Mouse (Mus musculus): ENCODE measurements around the gene Mrtfa. TPM values are rescaled to one million over a fixed set of nuclear protein-coding genes. Genes with fewer than 3 reads are reported as not detected.

Gene Mrtfa
- polyA plus RNA-seq, 1 experiment from 2014 or later, result 30.6 TPM

- Histone ChIP-seq H3K9ac (no peak overlapping the region), H3K36me3 (no peaks in the 10 kb centered on the region), H3K4me1 (no peaks in the 10 kb centered on the region; the same call in 1 of the 2 replicates), H3K9me3 (replicated peaks) (no peaks in the 10 kb centered on the region), H3K27ac (no peak overlapping the region), H3K4me3 (no peak overlapping the region), H3K4me2 (replicated peaks) (no peak overlapping the region), H3K27me3 (no peaks in the 10 kb centered on the region)
- 94% methylated on average over 5 of the region's 5 CpGs for WGBS
- no peak for ATAC-seq (ENCODE audit: low FRiP score)
These were observed 121.7 kb downstream of the Mrtfa start for GRCm38 (mm10) chr15:81068641-81069381.

- no peaks in the 10 kb centered on the region for H3K27me3 ChIP-seq
- no peaks in the 10 kb centered on the region for H3K36me3 ChIP-seq
- no peak overlapping the region for H3K9ac ChIP-seq
- no peak for ATAC-seq (ENCODE audit: low FRiP score)
- WGBS, result 97% methylated on average over 3 of the region's 3 CpGs
- no peak overlapping the region for H3K4me2 ChIP-seq (replicated peaks)
- peaks cover 4% of the 10 kb centered on the region for H3K4me1 ChIP-seq
- H3K27ac ChIP-seq, result no peak overlapping the region
- H3K4me3 ChIP-seq, result no peak overlapping the region
- H3K9me3 ChIP-seq (replicated peaks), result no peaks in the 10 kb centered on the region
These were observed 122.8 kb downstream of the Mrtfa start for GRCm38 (mm10) chr15:81067761-81068160.

- Histone ChIP-seq H3K9ac (no peak overlapping the region), H3K27me3 (no peaks in the 10 kb centered on the region), H3K36me3 (no peaks in the 10 kb centered on the region), H3K4me3 (no peak overlapping the region), H3K9me3 (replicated peaks) (no peaks in the 10 kb centered on the region), H3K27ac (no peak overlapping the region), H3K4me2 (replicated peaks) (no peak overlapping the region), H3K4me1 (peaks cover 11% of the 10 kb centered on the region)
- ATAC-seq (ENCODE audit: low FRiP score), result no peak
- WGBS, result 78% methylated on average over 5 of the region's 5 CpGs
These were observed 123.6 kb downstream of the Mrtfa start for GRCm38 (mm10) chr15:81066976-81067375.

DNA sequence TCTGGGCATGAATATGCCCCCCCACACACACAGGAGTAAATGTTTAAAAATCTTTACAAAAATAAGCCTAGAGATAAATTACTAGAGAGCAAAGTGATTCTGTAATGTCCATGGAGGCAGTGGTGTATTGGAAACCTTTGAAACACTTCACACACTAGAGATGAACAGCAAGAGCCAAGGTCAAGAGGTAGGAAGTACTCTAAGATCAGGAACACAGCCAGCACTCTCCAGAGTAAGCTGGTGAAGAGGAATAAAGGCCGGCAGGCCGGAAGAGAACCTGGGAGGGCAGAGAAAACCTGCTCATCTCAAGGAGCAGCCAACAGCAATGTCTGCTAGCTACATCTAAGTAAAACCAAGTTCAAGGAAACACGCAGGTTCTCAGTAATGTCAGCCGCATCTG is 125.9 kb downstream of the Mrtfa start:
- no peak overlapping the region for H3K27ac ChIP-seq
- H3K9ac ChIP-seq, result no peak overlapping the region
- no peak overlapping the region for H3K4me3 ChIP-seq
- 97% methylated on average over 4 of the region's 4 CpGs for WGBS
- no peak for ATAC-seq (ENCODE audit: low FRiP score)
- no peaks in the 10 kb centered on the region for H3K27me3 ChIP-seq
- no peak overlapping the region for H3K4me2 ChIP-seq (replicated peaks)
- H3K4me1 ChIP-seq, result peaks cover 14% of the 10 kb centered on the region
- H3K36me3 ChIP-seq, result no peaks in the 10 kb centered on the region
- H3K9me3 ChIP-seq (replicated peaks), result no peaks in the 10 kb centered on the region

DNA sequence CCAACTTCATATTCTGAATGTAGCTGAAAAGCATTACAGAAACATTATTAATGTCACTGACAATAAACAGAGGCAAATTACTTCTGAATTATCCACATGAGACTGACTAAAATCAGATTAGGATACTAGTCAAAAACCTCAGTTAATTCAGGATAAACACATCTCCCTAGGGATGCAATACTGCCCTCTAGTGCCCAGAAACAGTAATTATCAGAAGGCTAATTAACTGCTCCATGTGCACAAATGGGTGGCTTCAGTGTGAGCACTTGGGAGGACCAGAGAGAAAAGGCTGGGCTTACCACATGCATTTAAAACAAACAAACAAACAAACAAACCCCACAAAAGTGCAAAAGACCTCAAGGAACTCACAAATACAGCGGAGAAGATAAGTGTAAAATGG is 126.4 kb downstream of the Mrtfa start:
- H3K27me3 ChIP-seq, result no peaks in the 10 kb centered on the region
- H3K9me3 ChIP-seq (replicated peaks), result no peaks in the 10 kb centered on the region
- WGBS, result 57% methylated on average over 1 of the region's 1 CpGs
- no peak overlapping the region for H3K9ac ChIP-seq
- H3K4me1 ChIP-seq, result peaks cover 14% of the 10 kb centered on the region
- no peak overlapping the region for H3K4me3 ChIP-seq
- no peaks in the 10 kb centered on the region for H3K36me3 ChIP-seq
- no peak overlapping the region for H3K4me2 ChIP-seq (replicated peaks)
- no peak for ATAC-seq (ENCODE audit: low FRiP score)
- H3K27ac ChIP-seq, result no peak overlapping the region

- Histone ChIP-seq H3K27ac (no peak overlapping the region), H3K36me3 (no peaks in the 10 kb centered on the region), H3K9ac (peak overlapping the region; percentile 18; the same call in 1 of the 2 replicates), H3K4me1 (peaks cover 14% of the 10 kb centered on the region), H3K9me3 (replicated peaks) (no peaks in the 10 kb centered on the region), H3K27me3 (no peaks in the 10 kb centered on the region), H3K4me3 (no peak overlapping the region), H3K4me2 (replicated peaks) (no peak overlapping the region)
- no peak for ATAC-seq (ENCODE audit: low FRiP score)
- WGBS, result 53% methylated on average over 8 of the region's 8 CpGs
These were observed 127.9 kb downstream of the Mrtfa start for GRCm38 (mm10) chr15:81062616-81063015.

- H3K27ac ChIP-seq, result no peak overlapping the region; the same call in 1 of the 2 replicates
- no peaks in the 10 kb centered on the region for H3K9me3 ChIP-seq (replicated peaks)
- no peak overlapping the region for H3K4me3 ChIP-seq
- no peak for ATAC-seq (ENCODE audit: low FRiP score)
- H3K9ac ChIP-seq, result no peak overlapping the region
- H3K27me3 ChIP-seq, result no peaks in the 10 kb centered on the region
- H3K4me2 ChIP-seq (replicated peaks), result no peak overlapping the region
- H3K4me1 ChIP-seq, result peaks cover 14% of the 10 kb centered on the region
- no peaks in the 10 kb centered on the region for H3K36me3 ChIP-seq
- 22% methylated on average over 8 of the region's 8 CpGs for WGBS
These were observed 128.4 kb downstream of the Mrtfa start for GRCm38 (mm10) chr15:81062175-81062588.

- peaks cover 14% of the 10 kb centered on the region for H3K4me1 ChIP-seq
- 90% methylated on average over 2 of the region's 2 CpGs for WGBS
- ATAC-seq (ENCODE audit: low FRiP score), result no peak
These were observed 129.6 kb downstream of the Mrtfa start for GRCm38 (mm10) chr15:81060975-81061374.

GRCm38 (mm10) chr15:81057736-81058135 is 132.8 kb downstream of the Mrtfa start:
- no peak overlapping the region for H3K9ac ChIP-seq
- peaks cover 10% of the 10 kb centered on the region for H3K4me1 ChIP-seq
- no peaks in the 10 kb centered on the region for H3K27me3 ChIP-seq
- H3K4me2 ChIP-seq (replicated peaks), result no peak overlapping the region
- 94% methylated on average over 5 of the region's 5 CpGs for WGBS
- H3K4me3 ChIP-seq, result no peak overlapping the region
- H3K27ac ChIP-seq, result no peak overlapping the region
- H3K9me3 ChIP-seq (replicated peaks), result no peaks in the 10 kb centered on the region
- no peak for ATAC-seq (ENCODE audit: low FRiP score)
- no peaks in the 10 kb centered on the region for H3K36me3 ChIP-seq

More at GRCm38 (mm10) chr15:81060975-81061374, 129.6 kb downstream of the Mrtfa start:
- no peak overlapping the region for H3K4me2 ChIP-seq (replicated peaks)
- no peaks in the 10 kb centered on the region for H3K9me3 ChIP-seq (replicated peaks)
- no peak overlapping the region for H3K9ac ChIP-seq
- H3K4me3 ChIP-seq, result no peak overlapping the region
- H3K36me3 ChIP-seq, result no peaks in the 10 kb centered on the region
- H3K27ac ChIP-seq, result no peak overlapping the region
- no peaks in the 10 kb centered on the region for H3K27me3 ChIP-seq

DNA sequence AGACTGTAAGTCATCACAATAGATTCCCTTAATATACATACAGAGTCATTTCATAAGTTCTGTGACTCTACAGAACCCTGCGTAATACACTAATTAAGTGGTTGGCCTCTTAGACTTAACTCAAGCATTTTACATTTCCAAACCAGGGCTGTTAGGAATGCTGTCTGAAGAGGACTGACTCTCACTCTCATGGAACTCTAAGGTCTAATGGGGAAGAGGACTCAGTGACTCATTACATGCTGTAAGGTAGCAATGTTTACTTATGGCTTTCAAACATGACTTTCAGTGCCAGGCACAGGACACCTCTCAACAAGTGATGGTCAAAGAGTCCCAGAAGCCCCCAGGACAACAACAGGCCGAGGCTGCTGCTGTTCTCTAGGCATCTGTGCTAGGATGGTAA is 135.1 kb downstream of the Mrtfa start:
- H3K27me3 ChIP-seq, result no peaks in the 10 kb centered on the region
- H3K9me3 ChIP-seq (replicated peaks), result no peaks in the 10 kb centered on the region
- no peak overlapping the region for H3K27ac ChIP-seq
- no peaks in the 10 kb centered on the region for H3K4me1 ChIP-seq
- H3K36me3 ChIP-seq, result no peaks in the 10 kb centered on the region
- no peak for ATAC-seq (ENCODE audit: low FRiP score)
- H3K9ac ChIP-seq, result no peak overlapping the region
- H3K4me3 ChIP-seq, result no peak overlapping the region
- 92% methylated on average over 2 of the region's 2 CpGs for WGBS
- H3K4me2 ChIP-seq (replicated peaks), result no peak overlapping the region

DNA sequence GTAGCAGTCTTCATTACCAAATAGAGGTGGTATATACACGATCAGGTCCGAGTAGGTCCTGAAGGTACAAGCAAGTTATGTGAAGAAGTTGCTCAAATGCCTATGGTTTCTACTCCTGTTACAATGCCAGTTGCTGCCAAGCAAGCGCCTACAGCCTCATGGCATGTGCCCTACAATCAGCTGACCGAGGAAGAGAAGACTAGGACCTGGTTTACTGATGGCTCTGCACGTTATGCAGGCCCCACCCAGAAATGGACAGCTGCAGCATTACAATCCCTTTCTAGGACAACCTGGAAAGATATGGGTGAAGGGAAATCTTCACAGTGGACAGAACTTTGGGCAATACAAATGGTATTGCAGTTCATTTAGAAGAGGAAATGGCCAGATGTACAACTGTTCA is 138.1 kb downstream of the Mrtfa start:
- 94% methylated on average over 5 of the region's 5 CpGs for WGBS

GRCm38 (mm10) chr15:81050488-81050887 is 140.1 kb downstream of the Mrtfa start:
- 66% methylated on average over 3 of the region's 3 CpGs for whole genome bisulfite sequencing
- no peak for ATAC-seq (ENCODE audit: low FRiP score)
- no peak overlapping the region for H3K27ac ChIP-seq

More for the DNA sequence above, 138.1 kb downstream of the Mrtfa start:
- Histone ChIP-seq H3K9ac (no peak overlapping the region), H3K36me3 (no peaks in the 10 kb centered on the region), H3K4me3 (no peak overlapping the region), H3K27ac (no peak overlapping the region), H3K4me2 (replicated peaks) (no peak overlapping the region), H3K9me3 (replicated peaks) (no peaks in the 10 kb centered on the region), H3K4me1 (no peaks in the 10 kb centered on the region), H3K27me3 (no peaks in the 10 kb centered on the region)
- ATAC-seq (ENCODE audit: low FRiP score), result no peak

DNA sequence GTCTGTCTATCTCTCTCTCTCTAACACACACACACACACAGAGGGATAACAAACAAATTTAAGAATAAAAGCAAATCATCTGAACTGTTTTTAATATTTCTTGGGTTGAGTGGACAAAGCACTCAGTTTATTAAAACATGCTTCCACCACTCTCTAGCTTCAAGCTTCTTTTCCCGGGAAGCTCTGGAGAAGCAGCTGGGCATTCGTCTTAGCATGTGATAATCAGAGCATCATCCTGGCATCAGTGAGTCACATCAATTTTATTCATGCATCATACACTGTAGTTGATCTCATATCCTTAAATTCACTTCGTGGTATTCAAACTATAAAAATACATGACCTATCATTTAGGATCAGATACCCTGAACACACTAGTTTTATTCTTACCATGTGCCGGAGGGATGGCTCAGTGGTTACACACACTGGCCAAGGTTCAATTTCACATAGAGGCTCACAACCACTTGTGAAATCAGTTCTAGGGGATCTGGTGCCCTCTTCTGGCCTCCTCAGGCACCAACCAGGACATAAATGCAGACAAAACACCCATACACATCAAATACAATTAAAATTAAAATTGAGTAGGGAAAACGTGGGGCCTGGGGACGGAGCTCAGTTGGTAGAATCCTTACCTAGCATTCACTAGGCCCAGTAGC is 141.0 kb downstream of the Mrtfa start:
- H3K36me3 ChIP-seq, result 0 out of 2 replicates have a peak, but pooled peaks cover 2% of the 10 kb centered on the region
- H3K4me2 ChIP-seq (replicated peaks), result no peak overlapping the region
- no peak for ATAC-seq (ENCODE audit: low FRiP score)
- no peaks in the 10 kb centered on the region for H3K27me3 ChIP-seq
- H3K4me1 ChIP-seq, result no peaks in the 10 kb centered on the region
- H3K9ac ChIP-seq, result no peak overlapping the region
- no peaks in the 10 kb centered on the region for H3K9me3 ChIP-seq (replicated peaks)
- no peak overlapping the region for H3K4me3 ChIP-seq
- no peak overlapping the region for H3K27ac ChIP-seq
- WGBS, result 75% methylated on average over 6 of the region's 6 CpGs

More at GRCm38 (mm10) chr15:81050488-81050887, 140.1 kb downstream of the Mrtfa start:
- Histone ChIP-seq H3K36me3 (no peaks in the 10 kb centered on the region), H3K4me1 (no peaks in the 10 kb centered on the region), H3K9ac (no peak overlapping the region), H3K27me3 (no peaks in the 10 kb centered on the region), H3K4me3 (no peak overlapping the region), H3K9me3 (replicated peaks) (no peaks in the 10 kb centered on the region), H3K4me2 (replicated peaks) (no peak overlapping the region)

All from hindbrain, embryonic 12.5 days (tissue).